ENCODE assay signal across 8 mouse cellular contexts in the genomic region with DNA sequence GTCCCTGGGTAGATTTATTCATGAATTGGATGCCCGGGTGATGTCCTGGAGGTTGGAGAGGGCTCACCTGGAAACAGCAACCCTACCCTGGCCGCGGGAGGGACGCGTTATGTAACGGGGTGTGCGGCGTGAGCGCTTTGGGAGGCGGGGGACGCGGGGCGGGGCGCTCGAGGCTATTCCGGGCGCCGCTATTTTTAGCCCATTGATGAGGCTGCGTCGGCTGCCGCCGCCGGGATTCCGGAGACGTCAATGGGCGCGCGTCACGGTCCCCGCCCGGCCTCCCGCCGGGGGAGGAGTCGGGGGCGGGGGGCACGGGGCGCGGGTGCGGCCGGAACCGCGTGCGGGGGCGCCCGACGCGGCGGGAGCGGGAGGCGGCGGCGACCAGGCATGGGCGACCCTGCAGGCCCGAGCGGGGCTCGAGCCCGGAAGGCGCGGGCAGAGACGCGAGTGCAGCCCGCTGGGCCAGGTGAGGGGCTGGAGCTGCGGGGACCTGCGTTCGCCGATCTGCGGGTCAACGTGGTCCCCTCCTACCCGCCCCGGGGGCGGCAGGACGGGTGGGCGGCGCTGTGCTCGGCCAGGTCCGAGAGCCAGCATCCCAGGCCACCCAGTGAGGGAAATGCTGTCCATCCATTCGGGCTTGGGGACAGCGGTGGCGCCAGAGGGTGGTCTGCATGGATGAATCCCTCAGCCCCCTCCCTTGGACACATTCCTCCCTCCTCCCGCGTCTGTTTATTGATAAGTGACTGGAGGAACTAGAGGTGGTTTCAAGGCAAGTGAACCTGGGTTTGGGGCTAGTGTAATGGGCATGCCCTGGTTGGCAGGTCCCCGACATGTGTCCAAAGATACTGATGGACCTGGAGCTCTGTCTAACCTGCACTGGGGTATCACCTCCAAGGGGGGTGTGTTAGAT. TPM values are rescaled to one million over a fixed set of nuclear protein-coding genes. Genes with fewer than 3 reads are reported as not detected.
DNase-seq lines count a peak whose midpoint lies in the region; ATAC-seq and TF ChIP-seq lines count a peak whose summit lies in the region.

A gene (plus strand): TSS at position 384 of the 910 bp plus-strand sequence.

- TF ChIP-seq CTCF in MEL (IDR thresholded peaks at IDR 0.05 in 2 of 3, conservative IDR thresholded peaks at IDR 0.05 in 1 of 3; ENCODE audit: control insufficient read depth in 1 of 3, insufficient read depth in 1 of 3, low read depth in 2 of 3, low read length in 3 of 3, poor library complexity in 1 of 3, severe bottlenecking in 1 of 3), result 0 out of 6 replicates have a peak, but pooled peaks of 1 of the 3 experiments have one; percentile 0

- peak within 1 kb of the TSS; percentile 55 to 93 for H3K4me3 ChIP-seq in MEL (ENCODE audit: control insufficient read depth in 1 of 2, insufficient read depth in 1 of 2, low read depth in 2 of 2, low read length in 2 of 2)

- H3K4me1 ChIP-seq in MEL (ENCODE audit: control insufficient read depth in 1 of 2, insufficient read depth in 2 of 2, low read length in 2 of 2), result peaks cover 5 to 30% of the 10 kb centered on the region in 2 experiments

- peak; percentile 76 for DNase-seq in MEL (ENCODE audit: low read depth, low spot score)
- peak; percentile 84 for DNase-seq in cerebellum, adult 11 months
- peak; percentile 90 for DNase-seq in heart, postnatal 4 days
- DNase-seq in layer of hippocampus, postnatal 10 days (ENCODE audit: low spot score in 2 of 2), result peak in 1 of 2 experiments; percentile 75
- peak; percentile 86 for DNase-seq in lung, postnatal 10 days
- DNase-seq in retina, postnatal 1 day, result peak; percentile 84
- peak; percentile 58 for DNase-seq in urinary bladder, adult 2 months (ENCODE audit: low spot score)

- no peak for TF ChIP-seq EP300 in MEL (IDR thresholded peaks at IDR 0.05; ENCODE audit: low read depth in 1 of 2, low read length in 2 of 2)

- H3K27ac ChIP-seq in MEL (ENCODE audit: control insufficient read depth, low read depth, low read length), result no peak within 1 kb of the TSS

- H3K36me3 ChIP-seq in MEL (ENCODE audit: control insufficient read depth in 1 of 2, insufficient read depth in 2 of 2, low read length in 2 of 2), result peaks cover 0 to 18% of the 10 kb centered on the region in 2 experiments; a peak in 2 of 4 replicates

- no peaks in the 10 kb centered on the region for H3K79me2 ChIP-seq in MEL (ENCODE audit: control insufficient read depth, insufficient read depth, low read length, poor library complexity)

- TF ChIP-seq POLR2A in MEL (IDR thresholded peaks at IDR 0.05; ENCODE audit: control insufficient read depth in 1 of 2, insufficient read depth in 1 of 2, low read depth in 1 of 2, low read length in 2 of 2, poor library complexity in 1 of 2), result peak in 1 of 2 experiments; percentile 38; a peak in 1 of 4 replicates

- TF ChIP-seq RAD21 in MEL (IDR thresholded peaks at IDR 0.05; ENCODE audit: low read depth, low read length), result no peak

- peak within 1 kb of the TSS; percentile 51 for H3K9ac ChIP-seq in MEL (ENCODE audit: control insufficient read depth, low read depth, low read length, poor library complexity, severe bottlenecking)

- H3K27me3 ChIP-seq in MEL (ENCODE audit: control insufficient read depth in 1 of 2, insufficient read depth in 2 of 2, low read length in 2 of 2), result no peaks in the 10 kb centered on the region

- H3K9me3 ChIP-seq in MEL (replicated peaks; ENCODE audit: insufficient read depth, low read length), result no peaks in the 10 kb centered on the region

- peak; percentile 44 for ATAC-seq in frontal cortex, adult (ENCODE audit: low TSS enrichment)

TF ChIP-seq in MEL, 35 proteins besides CTCF, POLR2A, EP300 and RAD21:
- peak; percentile 98 for TF ChIP-seq MEF2A (IDR thresholded peaks at IDR 0.05; ENCODE audit: extremely low read depth, insufficient replicate concordance, low read depth, low read length, poor library complexity, severe bottlenecking)
- peak; percentile 14 for TF ChIP-seq MAX (IDR thresholded peaks at IDR 0.05; ENCODE audit: low read length)
- peak; percentile 47; the same call in 1 of the 2 replicates for TF ChIP-seq SIN3A (IDR thresholded peaks at IDR 0.05; ENCODE audit: low read length)
- 0 out of 2 replicates have a peak, but pooled peaks have one; percentile 18 for TF ChIP-seq TCF12 (IDR thresholded peaks at IDR 0.05; ENCODE audit: low read depth, low read length)
- 0 out of 2 replicates have a peak, but pooled peaks have one; percentile 29 for TF ChIP-seq NRF1 (IDR thresholded peaks at IDR 0.05; ENCODE audit: insufficient read depth, low read depth, low read length, poor library complexity, severe bottlenecking)
- TF ChIP-seq HCFC1 (IDR thresholded peaks at IDR 0.05; ENCODE audit: low read depth, low read length), result peak; percentile 48; the same call in 1 of the 2 replicates
- peak; percentile 70; the same call in 1 of the 2 replicates for TF ChIP-seq ETS1 (IDR thresholded peaks at IDR 0.05; ENCODE audit: low read depth, low read length)
- peak; percentile 32; the same call in 1 of the 2 replicates for TF ChIP-seq NELFE (IDR thresholded peaks at IDR 0.05; ENCODE audit: low read depth, low read length)
- no peak for TF ChIP-seq BHLHE40 (IDR thresholded peaks at IDR 0.05; ENCODE audit: borderline replicate concordance, low read depth, low read length)
- no peak; the same call in 1 of the 2 replicates for TF ChIP-seq MXI1 (IDR thresholded peaks at IDR 0.05; ENCODE audit: low read depth, low read length)

RNA-seq across cellular contexts. Expression of the gene that starts here (rescaled TPM):
- total RNA-seq in MEL (2012; rRNA removed), result 1.7 and 2.0 TPM in 2 replicates
- 10 to 100 TPM in 1 of 2 experiments, not detected in 1; 12.8 TPM for polyA plus RNA-seq in MEL (2012; ENCODE audit: insufficient read depth in 1 of 2, insufficient read length in 2 of 2, low read depth in 1 of 2, low replicate concordance in 2 of 2, missing spikeins in 1 of 2)
- total RNA-seq in heart, postnatal 4 days (2021), result 10 to 100 TPM; 48.1 to 49.6 TPM
- 10 to 100 TPM; 28.4 to 33.9 TPM for total RNA-seq in layer of hippocampus, postnatal 10 days (2021)
- polyA plus RNA-seq in urinary bladder, adult 2 months (2012; rRNA removed), result 11.7 and 12.4 TPM in 2 replicates
